Mouse (Mus musculus): ENCODE results near the gene Tnrc6b.
"Not testable (repeated sequence)": the region's sequence is repeated elsewhere in the genome, so short reads cannot be mapped to it uniquely, and the experiment has no call there.

The Tnrc6b gene

DNA sequence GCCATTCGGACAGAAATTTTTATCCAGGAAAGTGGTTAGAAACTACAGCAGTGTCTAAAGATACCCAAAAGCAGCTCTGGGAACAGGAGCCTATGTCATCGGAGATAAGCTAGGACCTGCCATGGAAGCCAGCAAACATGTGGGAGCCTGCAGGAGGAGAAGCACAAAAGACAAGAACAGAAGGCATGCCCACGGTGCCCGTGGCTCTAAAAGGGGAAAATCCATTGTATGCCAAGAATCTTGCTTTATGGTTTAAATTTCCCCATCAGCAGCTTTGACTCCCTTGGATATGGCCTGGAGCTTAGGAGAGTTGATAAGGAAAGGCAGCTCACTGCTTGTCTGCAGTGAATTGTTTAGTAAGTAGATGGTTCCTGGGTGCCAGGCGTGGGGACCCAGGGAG, 8.2 kb upstream of the Tnrc6b start:
- no peak for DNase-seq (ENCODE audit: low spot score in 2 of 2)

DNA sequence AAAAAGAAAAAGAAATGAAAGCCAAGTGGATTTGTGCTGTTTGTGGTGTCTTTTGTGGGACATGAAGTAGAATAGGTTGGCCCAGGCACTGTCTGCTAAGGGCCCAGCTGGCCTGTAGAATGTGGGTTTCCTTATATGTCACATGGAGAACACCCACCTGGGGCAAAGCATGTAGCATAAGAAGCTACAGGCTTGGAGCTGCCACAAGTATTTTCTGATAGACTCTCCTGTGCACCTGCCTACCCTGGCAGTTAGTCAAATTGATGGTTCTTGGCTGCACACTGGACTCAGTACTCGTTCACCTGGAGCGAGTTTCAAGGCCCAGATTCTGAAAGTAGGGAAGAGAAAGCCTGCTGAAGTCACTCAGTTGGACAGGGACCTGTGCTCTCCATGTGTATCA, 7.6 kb upstream of the Tnrc6b start:
- DNase-seq (ENCODE audit: low spot score in 2 of 2): no peak

DNA sequence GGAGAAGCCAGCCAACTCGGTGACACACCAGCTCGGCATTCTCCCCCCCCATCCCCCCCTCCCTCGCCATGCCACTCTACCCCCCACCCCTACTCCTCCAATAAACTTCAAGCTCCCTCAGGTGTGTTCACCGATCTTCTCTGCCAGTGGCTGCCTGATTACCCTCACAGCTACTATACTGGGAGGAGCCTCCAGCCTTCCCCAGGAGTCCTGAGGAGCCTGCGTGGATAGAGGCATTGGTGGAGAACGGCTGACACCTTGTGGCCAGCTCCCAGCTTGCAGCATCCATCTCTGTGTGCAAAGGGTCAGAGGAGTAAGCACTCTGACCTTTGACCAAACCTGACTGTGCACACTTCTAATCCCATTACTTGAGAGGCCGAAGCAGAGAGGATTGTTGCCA, 6.8 kb upstream of the Tnrc6b start:
- DNase-seq (ENCODE audit: low spot score in 2 of 2): peak; percentile 39 to 52

DNA sequence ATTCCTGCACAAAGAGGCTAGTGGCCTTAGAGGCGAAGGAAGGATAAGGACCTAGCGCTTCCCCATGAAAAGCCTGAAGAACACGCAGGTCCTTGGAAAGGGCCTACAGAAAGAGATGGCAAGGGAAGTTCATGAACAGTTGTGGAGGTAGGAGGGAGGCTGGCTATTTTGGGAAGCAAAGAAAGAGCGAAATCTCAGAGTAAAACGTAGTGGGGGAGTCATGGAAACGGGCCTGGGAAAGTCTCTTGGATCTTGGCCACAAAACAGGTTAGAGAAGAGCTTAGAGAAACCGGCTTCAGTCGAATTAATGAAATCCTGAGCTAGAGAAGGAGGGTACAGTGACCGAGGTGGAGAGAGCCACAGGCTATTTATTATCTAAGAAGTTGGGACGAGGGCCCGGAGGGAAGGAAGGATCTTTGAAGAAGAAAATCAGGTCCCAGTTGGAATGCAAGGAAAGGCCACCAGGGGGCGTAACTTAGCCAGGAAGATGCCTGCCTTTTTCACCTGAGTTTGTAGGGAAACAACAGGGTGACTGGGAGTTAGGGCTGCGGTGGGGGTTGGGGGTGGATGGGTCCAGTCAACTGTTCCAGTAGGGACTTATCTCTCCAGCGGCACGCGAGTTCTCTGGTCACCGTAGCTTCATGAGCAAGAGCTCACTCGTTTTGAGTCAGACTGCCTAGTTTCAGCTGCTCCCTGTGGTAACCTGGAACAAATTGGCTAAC, 5.1 kb upstream of the Tnrc6b start:
- DNase-seq (ENCODE audit: low spot score in 2 of 2): peak; percentile 48 to 75

DNA sequence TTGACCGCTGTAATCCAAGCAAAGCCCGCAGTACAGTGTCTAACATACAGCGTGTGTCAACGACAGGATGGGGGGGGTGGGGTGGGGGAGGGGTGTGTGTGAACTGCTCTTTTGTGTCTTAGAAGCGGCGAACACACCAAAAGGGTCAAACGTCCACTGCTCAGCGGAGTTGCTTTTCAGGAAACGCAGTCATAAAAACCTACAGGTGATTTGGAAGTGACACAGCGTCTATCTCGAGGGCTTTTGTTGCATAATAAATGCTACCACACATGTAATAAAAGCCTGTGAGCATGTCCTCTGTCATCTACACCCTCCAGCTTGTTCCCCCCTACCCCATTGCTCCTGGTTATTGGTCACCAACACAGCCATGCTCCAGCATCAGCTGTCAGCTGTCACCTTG, 4.5 kb upstream of the Tnrc6b start:
- DNase-seq (ENCODE audit: low spot score in 2 of 2): no peak

DNA sequence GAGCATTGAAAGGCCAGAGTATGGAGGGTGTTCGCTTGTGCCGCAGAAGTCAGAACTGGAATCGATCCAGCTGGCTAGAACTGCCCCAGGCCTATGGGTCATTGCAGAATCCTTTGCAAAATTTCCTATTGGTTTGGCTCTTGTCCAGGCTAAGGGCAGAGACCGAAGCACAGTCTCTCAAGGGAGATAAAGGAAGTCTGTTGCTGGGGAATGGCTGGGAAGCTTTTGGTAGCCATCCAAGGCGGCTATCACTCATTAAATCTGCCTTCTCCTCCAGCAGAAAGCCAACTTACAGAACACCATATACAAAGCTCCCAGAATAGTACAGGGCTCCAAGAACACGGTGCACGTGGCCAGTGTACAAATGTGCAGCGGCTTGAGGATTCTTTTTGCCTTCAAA, 4.0 kb upstream of the Tnrc6b start:
- DNase-seq (ENCODE audit: low spot score in 2 of 2): peak; percentile 79 to 86

DNA sequence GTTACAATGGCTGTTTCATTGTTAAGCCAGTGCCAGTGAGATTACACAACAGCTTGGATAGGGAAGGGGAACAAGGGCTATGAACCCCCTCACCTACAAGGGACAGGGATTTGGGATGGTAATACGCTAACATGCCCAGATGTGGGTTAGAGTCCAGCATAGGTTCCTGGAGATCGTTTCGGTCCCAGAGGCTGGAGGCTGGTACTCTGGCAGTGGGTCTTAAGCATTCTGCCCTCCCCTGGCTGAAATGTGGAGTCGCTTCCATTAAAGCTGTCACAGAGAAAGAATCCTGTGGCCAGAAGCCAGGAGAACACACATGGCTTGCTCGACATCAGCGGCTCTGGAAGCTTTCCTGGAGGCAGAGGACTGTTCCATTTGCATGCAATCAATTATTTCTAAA, 1.5 kb upstream of the Tnrc6b start:
- DNase-seq (ENCODE audit: low spot score in 2 of 2): peak; percentile 39 to 81

DNA sequence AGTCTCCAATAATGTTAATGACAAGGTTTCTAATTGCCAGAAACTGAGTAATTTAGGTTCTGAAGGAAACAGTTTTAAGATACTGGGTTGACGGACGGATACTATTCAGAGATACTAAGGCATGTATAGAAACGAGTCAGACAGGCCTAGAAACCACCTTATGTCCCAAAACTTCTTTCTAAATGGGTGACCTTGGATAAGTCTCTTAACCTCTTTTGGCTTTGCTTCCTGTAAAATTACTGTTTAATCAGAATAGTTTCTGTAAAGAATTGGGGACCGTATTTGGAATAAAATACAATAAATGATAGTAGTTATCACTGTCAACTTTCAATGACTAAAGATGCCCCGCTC, 881 bp upstream of the Tnrc6b start:
- no peak for DNase-seq (ENCODE audit: low spot score in 2 of 2)

DNA sequence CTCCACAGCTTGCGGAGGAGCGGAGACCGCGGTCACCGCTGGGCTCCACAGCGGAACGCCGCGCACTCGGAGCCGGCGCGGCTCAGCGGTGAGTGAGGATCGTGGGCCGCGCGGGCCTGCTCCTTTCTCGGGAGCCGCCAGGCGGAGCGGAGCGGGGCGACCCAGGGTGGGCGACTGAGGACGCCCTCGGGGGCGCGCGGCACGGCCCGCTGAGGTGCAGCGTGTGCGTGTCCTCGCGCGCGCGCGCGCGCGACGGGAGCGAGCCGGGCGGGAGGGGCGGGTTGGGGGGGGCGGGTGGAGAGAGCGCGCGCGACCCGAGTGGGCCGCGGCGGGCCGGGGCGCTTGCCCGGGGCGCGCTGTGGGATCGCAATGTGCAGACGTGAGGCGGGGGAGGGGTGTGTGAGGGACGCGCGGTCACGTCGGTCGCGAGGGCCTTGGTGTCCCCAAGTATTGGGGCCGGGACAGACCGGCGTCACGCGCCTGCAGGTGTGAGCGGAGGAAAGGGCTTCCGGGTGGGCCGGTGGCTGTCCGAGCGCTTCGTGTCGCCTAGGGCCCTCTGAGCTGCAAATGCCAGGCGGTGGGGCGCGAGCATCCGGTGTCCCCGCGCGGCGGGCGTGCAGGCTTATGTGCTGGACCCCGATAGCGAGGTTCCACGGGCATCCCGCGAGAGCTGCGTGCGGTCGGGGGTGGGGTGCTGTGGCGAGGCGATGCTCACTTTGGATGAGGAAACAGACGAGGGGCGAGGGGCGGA, 463 bp downstream of the Tnrc6b start:
- peak; percentile 43 to 50 for DNase-seq (ENCODE audit: low spot score in 2 of 2)

DNA sequence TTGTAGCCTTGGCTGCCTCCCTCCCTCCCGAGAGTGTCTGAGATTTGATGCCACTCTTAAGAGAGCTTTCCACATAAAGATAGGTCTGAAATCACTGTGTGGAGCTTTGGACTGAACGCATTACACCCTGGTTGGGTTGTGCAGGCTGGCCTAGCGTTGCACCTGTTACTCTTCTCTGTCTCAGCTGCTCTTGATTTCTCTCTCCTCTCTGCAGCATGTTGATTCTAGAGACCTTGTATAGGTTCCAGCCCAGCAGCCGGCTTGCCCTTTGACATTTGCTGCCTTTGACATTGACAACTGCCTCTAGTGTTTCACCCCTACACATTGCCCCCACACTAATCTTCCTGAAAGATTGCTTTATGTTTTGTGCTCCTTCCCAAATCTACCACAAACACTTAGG, 3.2 kb downstream of the Tnrc6b start:
- no peak for DNase-seq (ENCODE audit: low spot score in 2 of 2)

DNA sequence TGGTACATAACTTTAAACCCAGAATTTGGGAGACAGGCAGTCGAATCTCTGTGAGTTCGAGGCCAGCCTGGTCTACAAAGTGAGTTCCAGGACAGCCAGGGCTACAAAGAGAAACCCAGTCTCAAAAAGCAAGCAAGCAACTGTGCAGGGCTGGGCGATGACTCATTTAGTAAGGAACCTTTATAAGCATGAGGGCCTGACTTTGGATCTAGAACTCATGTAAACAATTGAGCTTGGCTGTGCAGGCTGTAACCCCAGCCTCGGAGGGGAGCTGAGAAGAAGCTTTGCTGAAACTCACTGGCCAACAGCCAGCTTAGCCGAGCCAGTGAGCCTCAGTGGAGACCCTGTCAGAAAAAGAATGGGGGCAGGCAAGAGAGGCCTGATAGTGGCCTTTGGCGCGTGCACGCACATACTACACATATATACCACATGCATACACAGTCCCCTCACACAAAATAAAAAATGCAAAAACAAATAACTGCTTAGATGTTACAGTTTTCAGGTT, 5.6 kb downstream of the Tnrc6b start:
- DNase-seq (ENCODE audit: low spot score in 2 of 2): no peak

DNA sequence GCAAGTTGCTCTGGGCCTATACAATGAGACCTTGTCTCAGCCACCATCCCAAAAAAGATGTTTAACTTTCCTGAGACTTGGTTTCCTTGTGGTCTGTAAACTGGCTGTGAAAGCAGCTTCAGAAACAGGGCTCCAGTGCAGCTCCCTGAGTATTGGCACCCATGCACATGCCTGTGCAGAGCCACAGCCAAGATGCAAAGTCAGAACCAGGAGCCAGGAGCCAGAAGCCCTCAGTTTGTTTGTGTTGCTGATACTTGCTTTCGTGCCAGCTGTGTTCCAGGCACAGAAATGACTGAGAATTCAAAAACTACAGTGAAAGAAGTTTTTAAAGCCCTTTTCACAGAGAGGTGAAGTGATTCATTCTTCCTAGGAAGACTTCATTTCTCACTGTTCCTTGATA, 6.3 kb downstream of the Tnrc6b start:
- peak in 1 of 2 experiments; percentile 64 for DNase-seq (ENCODE audit: low spot score in 2 of 2)

DNA sequence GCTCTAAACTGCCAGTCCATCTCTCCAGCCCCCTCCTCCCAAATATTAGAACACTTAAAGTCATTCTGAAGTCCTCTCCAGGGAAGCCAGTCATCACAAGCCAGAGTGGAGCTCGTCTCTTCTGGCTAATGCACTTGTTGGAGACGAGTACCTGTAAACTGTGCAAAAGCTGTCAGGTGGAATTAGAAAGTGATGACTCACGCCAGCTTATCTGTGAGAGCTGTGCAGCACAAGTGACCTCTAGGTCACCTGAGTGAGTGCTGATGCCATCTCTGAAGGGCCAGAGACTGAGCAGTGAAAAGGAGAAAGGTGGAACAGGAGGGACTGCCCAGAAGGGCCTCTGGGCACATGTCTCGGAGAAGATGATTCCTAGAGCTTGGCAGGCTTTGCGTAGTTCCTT, 9.1 kb downstream of the Tnrc6b start:
- no peak for DNase-seq (ENCODE audit: low spot score in 2 of 2)

DNA sequence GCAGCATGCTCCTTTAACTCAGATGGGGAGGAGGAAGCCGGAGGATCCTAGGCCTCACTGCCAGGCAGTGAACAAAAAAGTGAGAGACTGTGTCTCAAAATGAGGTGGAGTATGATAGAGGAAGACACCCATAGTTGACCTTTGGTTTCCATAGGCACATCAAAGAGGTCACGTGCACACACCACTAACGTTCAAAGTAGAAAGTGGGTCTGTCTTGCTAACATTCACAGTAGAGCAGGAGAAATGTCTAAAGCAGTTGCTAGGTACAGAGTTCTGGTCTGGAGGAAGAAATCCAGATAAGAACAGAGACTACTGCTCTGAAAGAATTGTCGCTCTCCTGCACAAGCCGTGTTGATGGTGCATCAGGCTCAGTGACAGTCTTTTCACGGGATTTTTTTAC, 10.7 kb downstream of the Tnrc6b start:
- DNase-seq (ENCODE audit: low spot score in 2 of 2): no peak

DNA sequence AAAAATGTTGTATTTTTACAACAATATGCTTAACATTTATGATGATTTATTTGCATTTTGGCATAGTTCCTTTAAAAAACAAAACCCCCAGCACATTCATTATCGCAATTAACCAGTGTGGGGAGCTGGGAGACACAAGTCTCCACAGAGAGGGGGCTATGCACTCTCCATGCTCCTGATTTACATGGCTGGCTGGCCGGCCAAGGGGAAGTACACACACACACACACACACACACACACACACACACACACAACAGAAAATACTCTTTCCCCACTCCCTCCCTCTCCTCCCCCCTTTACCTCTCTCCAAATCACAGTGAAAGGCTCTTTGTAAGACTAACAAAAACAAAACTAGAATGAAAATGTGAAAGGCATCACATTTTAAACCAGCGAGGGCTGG, 11.3 kb downstream of the Tnrc6b start:
- no peak for DNase-seq (ENCODE audit: low spot score in 2 of 2)

DNA sequence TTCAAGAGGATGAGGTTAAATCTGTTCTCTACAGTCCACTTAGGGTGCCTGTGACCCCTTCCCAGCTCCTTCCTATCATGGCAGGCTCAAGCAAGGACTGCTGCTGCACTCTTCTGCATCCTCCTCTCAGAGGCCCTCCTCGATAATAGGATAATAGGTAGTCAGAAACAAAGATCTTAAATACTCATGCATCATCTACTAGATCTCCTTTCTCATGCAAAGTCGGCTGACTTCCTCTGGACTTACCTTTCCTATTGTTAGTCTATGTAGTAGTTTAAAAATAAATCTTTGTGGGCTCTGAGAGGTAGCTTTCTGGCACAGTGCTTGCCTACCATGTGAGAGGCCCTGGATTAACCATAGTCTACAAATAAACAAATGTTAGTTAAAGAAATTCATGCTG, 18.4 kb downstream of the Tnrc6b start:
- DNase-seq (ENCODE audit: low spot score in 2 of 2): no peak

DNA sequence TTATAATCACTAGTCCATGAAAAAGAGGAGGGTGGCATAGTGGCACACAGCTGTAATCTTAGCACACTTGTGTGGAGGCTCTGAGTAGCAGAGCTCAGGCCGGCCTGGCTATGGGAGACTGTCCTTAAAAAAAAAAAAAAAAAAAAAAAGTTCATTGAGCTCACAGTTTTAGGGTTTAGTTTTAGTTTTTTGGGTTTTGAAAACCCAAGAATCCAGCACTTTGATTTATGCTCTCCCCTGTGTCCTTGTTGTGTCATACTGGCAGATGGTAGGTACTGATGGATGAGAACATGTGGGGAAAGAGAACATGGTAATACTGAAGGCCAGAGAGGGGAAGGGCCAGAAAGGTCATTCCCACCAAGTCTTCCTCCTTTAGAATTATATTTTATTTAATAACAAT, 19.9 kb downstream of the Tnrc6b start:
- DNase-seq (ENCODE audit: low spot score in 2 of 2): no peak

DNA sequence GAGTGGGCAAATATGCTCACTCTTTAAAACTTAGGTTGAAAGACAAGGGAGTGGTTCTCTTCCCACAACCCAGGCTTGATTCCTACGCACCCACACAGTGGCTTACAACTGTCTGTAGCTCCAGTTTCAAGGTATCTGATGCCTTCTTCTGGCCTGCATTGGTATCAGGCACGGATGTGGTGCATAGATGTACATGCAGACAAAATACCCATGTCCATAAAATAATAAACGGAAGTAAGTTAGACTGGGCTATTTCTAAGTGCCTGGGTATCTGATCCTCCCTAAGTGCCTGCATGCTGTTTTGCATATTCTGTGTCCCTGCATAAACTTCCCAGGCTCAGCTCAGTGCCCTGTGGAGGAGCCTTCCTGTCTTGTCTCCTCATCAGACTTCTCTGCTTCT, 20.4 kb downstream of the Tnrc6b start:
- no peak for DNase-seq (ENCODE audit: low spot score in 2 of 2)

DNA sequence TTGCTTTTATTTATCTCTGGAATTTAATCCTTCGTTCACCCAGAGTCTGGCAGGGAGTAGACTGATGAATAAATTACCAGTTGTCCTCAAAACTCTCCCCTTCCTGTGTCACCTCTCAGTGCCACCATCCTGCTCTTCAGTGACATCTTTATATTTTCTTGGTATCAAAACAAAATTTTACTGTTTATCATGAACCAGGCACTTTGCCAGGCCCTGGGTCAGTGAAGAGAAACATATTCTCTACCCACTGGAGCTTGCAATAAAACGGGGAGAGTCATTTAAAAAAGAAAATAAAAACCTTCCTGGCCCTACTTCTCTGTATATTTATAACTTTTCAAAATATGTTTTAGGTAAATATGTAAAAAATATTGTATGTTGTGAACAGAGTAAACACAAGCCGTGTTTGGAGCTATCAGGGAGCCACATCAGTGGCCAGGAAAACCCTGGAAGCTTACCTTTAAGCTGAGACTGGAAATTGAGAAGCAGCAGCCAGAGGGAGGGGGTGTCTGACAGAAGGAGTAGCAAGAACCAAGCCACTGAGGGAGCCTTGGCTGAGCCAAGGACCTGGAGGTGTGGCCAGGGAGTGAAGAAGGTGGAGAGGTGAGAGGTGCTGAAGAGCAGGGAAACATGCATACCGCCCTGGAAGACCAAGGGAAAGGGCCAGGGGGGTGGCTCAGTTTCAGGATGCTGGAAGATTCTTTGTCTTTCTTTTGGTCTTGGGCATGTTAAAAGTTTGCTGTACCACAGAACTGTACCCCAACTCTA, 21.3 kb downstream of the Tnrc6b start:
- DNase-seq (ENCODE audit: low spot score in 2 of 2): no peak

DNA sequence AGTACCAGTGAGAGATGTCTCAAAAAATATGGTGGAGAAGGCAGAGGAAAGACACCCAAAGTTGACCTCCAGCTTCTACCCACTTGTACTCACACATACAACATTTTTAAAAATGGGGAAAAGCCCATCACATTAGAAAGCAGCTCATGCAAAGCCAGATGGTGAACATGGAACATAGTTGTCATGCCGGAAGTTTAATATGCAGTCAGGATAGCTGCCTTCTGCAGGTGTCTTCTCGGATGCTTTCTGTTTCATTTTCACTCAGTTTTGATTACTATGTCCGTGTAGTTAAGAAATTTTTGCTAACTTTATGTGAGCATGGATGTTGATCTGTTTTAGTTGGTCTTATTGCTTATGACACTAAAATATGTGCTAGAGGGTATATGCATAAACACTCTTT, 24.2 kb downstream of the Tnrc6b start:
- DNase-seq (ENCODE audit: low spot score in 2 of 2): no peak

DNA sequence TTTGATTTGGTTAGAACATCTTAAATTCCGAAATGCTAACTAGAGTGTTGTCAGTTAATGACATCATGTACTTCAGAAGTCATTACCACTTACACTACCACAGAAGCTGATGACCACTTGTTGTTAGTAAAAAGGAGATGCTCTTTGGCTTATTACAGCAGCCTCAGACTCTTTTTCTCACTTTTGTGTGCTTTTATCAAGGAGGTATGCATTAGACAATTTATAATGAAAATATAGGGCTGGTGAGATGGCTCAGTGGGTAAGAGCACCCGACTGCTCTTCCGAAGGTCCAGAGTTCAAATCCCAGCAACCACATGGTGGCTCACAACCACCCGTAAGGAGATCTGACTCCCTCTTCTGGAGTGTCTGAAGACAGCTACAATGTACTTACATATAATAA, 24.6 kb downstream of the Tnrc6b start:
- not testable (repeated sequence) for DNase-seq (ENCODE audit: low spot score in 2 of 2)

DNA sequence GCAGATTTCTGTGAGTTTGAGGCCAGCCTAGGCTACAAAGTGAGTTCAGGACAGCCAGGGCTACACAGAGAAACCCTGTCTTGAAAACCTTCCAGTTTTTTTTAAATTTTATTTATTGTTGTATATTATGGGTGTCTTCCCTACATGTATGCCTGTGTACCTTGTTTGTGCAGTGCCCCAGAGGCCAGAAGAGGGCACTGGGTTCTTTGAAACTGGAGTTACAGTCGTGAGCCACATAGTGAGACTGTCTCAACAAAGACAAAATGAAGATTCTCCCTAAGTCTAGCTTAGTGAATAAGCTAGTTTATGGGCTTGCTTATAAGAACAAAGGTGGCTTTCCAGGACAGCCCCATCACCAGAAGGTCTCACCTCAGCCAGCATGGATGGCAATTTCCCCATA, 25.4 kb downstream of the Tnrc6b start:
- no peak for DNase-seq (ENCODE audit: low spot score in 2 of 2)

DNA sequence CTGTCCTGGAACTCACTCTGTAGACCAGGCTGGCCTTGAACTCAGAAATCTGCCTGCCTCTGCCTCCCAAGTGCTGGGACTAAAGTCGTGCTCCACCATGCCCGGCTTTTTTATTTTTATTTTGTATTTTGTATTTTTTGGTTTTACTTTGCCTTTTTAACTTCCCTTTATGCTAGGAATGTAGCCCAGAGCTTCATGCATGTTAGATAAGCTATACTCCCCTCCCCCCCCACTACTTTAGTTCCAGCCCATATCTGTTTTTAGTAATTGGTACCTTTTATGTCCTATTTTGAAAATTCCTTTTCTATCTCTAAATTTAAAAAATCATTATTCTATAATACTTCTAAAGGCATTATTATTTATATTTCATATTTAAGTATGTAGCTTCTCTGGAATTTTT, 27.1 kb downstream of the Tnrc6b start:
- DNase-seq (ENCODE audit: low spot score in 2 of 2): no peak

Data from heart, adult 9 months (tissue).